Mouse (Mus musculus): ENCODE data around the gene Zbtb9. TPM values are rescaled to one million over a fixed set of nuclear protein-coding genes. Genes with fewer than 3 reads are reported as not detected.
A peak's percentile ranks its signal among the peaks of the same experiment; 100 is the strongest.
"Not testable (repeated sequence)": the region's sequence is repeated elsewhere in the genome, so short reads cannot be mapped to it uniquely, and the experiment has no call there.

Zbtb9 gene
- total RNA-seq (2014; rRNA removed): 21.4 and 22.7 TPM in 2 replicates
- 6.6 and 7.8 TPM in 2 replicates for polyA plus RNA-seq (2015; fragmentation: Nextera tagmentation; extraction: Ambion mirVana)

GRCm38 (mm10) chr17:26972703-26973574, at the start of gene Zbtb9:
Gene Zbtb9 (plus strand): TSS chr17:26973167.
- Histone ChIP-seq H3K36me3 (ENCODE audit: insufficient read depth, low read length) (peaks cover 26% of the 10 kb centered on the region), H3K4me3 (ENCODE audit: low read length) (peak within 1 kb of the TSS; percentile 81), H3K4me2 (ENCODE audit: low read depth, low read length) (peak within 1 kb of the TSS; percentile 95), H3K9me3 (ENCODE audit: low read length) (no peaks in the 10 kb centered on the region), H3K27me3 (ENCODE audit: insufficient read depth, low read length) (no peaks in the 10 kb centered on the region), H3K9ac (replicated peaks; ENCODE audit: low read length) (peak within 1 kb of the TSS; percentile 75), H3K27ac (peak within 1 kb of the TSS; percentile 80), H3K4me1 (ENCODE audit: insufficient read depth, low read length) (peaks cover 8% of the 10 kb centered on the region)
- DNase-seq (ENCODE audit: low spot score) (peak; percentile 98), ATAC-seq (peak; percentile 98)
- under 1% methylated on average over 75 of the region's 75 CpGs for WGBS
- no peak for TF ChIP-seq CTCF (IDR thresholded peaks at IDR 0.05; ENCODE audit: low read depth)

DNA sequence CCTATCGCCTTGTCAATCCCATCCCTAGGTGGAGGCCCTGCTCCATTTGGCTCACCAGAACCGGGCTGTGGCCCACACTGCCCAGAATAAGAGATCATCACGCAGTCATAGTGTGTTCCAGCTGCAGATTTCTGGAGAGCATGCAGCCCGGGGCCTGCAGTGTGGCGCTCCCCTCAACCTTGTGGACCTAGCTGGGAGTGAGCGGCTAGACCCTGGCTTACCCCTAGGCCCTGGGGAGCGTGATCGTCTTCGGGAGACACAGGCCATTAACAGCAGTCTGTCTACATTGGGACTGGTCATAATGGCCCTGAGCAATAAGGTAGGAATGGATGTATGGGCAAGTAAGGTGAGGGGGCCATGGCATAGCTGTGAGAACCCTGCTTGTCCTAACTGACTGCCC, 47.6 kb upstream of the Zbtb9 start:
- H3K9ac ChIP-seq (replicated peaks; ENCODE audit: low read length); H3K4me2 ChIP-seq (ENCODE audit: low read depth, low read length); H3K27ac ChIP-seq; H3K27me3 ChIP-seq (ENCODE audit: insufficient read depth, low read length); ATAC-seq; DNase-seq (ENCODE audit: low spot score); H3K4me3 ChIP-seq (ENCODE audit: low read length); H3K9me3 ChIP-seq (ENCODE audit: low read length); H3K4me1 ChIP-seq (ENCODE audit: insufficient read depth, low read length); H3K36me3 ChIP-seq (ENCODE audit: insufficient read depth, low read length): not testable (repeated sequence)
- 95% methylated on average over 9 of the region's 9 CpGs for WGBS

DNA sequence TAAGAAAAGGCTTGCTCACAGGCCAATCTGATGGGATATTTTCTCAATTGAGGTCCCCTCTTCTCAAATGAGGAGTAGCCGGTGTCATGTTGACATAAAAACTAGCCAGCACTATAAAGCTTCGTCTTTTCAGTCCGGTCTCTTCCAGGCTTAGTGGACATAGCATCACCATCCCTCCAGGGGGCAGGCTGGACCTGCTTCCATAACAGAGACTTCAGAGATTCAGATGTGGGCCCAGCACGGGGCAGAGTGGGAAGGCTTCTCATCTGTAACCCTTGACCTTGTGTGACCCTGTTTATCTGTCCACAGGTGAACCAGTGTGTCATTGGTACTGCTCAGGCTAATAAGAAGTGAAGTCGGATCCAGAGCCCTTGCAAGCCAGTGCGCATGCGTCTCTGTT, 41.2 kb upstream of the Zbtb9 start:
- ATAC-seq: 0 out of 2 replicates have a peak, but pooled peaks have one; percentile 11
- TF ChIP-seq CTCF (IDR thresholded peaks at IDR 0.05; ENCODE audit: low read depth): peak; percentile 58
- not testable (repeated sequence) for H3K4me3 ChIP-seq (ENCODE audit: low read length); H3K4me2 ChIP-seq (ENCODE audit: low read depth, low read length); H3K9ac ChIP-seq (replicated peaks; ENCODE audit: low read length); H3K4me1 ChIP-seq (ENCODE audit: insufficient read depth, low read length); H3K36me3 ChIP-seq (ENCODE audit: insufficient read depth, low read length); H3K9me3 ChIP-seq (ENCODE audit: low read length); H3K27me3 ChIP-seq (ENCODE audit: insufficient read depth, low read length)
- DNase-seq (ENCODE audit: low spot score): peak; percentile 56
- peak overlapping the region; percentile 78; the same call in 1 of the 2 replicates for H3K27ac ChIP-seq
- 69% methylated on average over 7 of the region's 7 CpGs for WGBS

- H3K36me3 ChIP-seq (ENCODE audit: insufficient read depth, low read length): peaks cover 4% of the 10 kb centered on the region
- peak within 1 kb of the TSS; percentile 72 for H3K4me3 ChIP-seq (ENCODE audit: low read length)
- DNase-seq (ENCODE audit: low spot score) (peak; percentile 94), ATAC-seq (peak; percentile 88)
- WGBS: 0% methylated on average over 35 of the region's 43 CpGs
- H3K27me3 ChIP-seq (ENCODE audit: insufficient read depth, low read length): no peaks in the 10 kb centered on the region
- H3K27ac ChIP-seq: peak within 1 kb of the TSS; percentile 78
- H3K4me2 ChIP-seq (ENCODE audit: low read depth, low read length): peak within 1 kb of the TSS; percentile 80
- H3K9ac ChIP-seq (replicated peaks; ENCODE audit: low read length): peak within 1 kb of the TSS; percentile 82
- H3K9me3 ChIP-seq (ENCODE audit: low read length): no peaks in the 10 kb centered on the region
- no peak for TF ChIP-seq CTCF (IDR thresholded peaks at IDR 0.05; ENCODE audit: low read depth)
- peaks cover 12% of the 10 kb centered on the region; the same call in 1 of the 2 replicates for H3K4me1 ChIP-seq (ENCODE audit: insufficient read depth, low read length)
These were observed 40.0 kb upstream of the Zbtb9 start, which contains the start of gene Phf1 for GRCm38 (mm10) chr17:26932839-26933398. Gene Phf1 (plus strand): TSS chr17:26933052.

DNA sequence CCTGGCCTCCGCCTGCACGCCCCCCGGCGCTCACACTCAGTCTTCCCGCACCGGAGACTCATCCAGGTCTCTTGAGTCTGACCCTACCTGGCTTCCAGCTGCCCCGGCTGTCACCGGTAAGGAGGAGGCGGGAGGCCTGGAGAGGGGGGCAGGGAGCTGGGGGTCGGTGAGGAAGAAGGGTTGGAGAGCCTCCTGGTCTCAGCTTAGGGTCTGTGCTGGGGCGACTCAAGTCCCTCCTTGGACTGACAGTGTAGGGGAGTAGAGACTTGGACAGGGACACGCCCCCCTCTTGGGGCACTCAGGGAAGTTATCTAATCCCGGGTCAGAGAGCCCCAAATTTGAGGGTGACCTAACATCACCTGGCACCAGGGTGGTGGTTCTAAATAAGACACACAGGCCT, 39.5 kb upstream of the Zbtb9 start:
- Histone ChIP-seq H3K4me2 (ENCODE audit: low read depth, low read length) (peak overlapping the region; percentile 80), H3K4me1 (ENCODE audit: insufficient read depth, low read length) (peaks cover 17% of the 10 kb centered on the region; the same call in 1 of the 2 replicates), H3K27ac (peak overlapping the region; percentile 78), H3K27me3 (ENCODE audit: insufficient read depth, low read length) (no peaks in the 10 kb centered on the region), H3K9me3 (ENCODE audit: low read length) (no peaks in the 10 kb centered on the region), H3K9ac (replicated peaks; ENCODE audit: low read length) (peak overlapping the region; percentile 82), H3K36me3 (ENCODE audit: insufficient read depth, low read length) (peaks cover 4% of the 10 kb centered on the region), H3K4me3 (ENCODE audit: low read length) (peak overlapping the region; percentile 72)
- ATAC-seq (peak; percentile 39), DNase-seq (ENCODE audit: low spot score) (no peak)
- TF ChIP-seq CTCF (IDR thresholded peaks at IDR 0.05; ENCODE audit: low read depth): no peak
- 11% methylated on average over 13 of the region's 13 CpGs for WGBS

GRCm38 (mm10) chr17:26933885-26934827, 38.8 kb upstream of the Zbtb9 start:
- Histone ChIP-seq H3K27me3 (ENCODE audit: insufficient read depth, low read length) (no peaks in the 10 kb centered on the region), H3K4me1 (ENCODE audit: insufficient read depth, low read length) (peaks cover 21% of the 10 kb centered on the region; the same call in 1 of the 2 replicates), H3K27ac (no peak overlapping the region), H3K9ac (replicated peaks; ENCODE audit: low read length) (peak overlapping the region; percentile 82), H3K4me2 (ENCODE audit: low read depth, low read length) (peak overlapping the region; percentile 80), H3K9me3 (ENCODE audit: low read length) (no peaks in the 10 kb centered on the region), H3K36me3 (ENCODE audit: insufficient read depth, low read length) (peaks cover 4% of the 10 kb centered on the region), H3K4me3 (ENCODE audit: low read length) (peak overlapping the region; percentile 72)
- WGBS: 80% methylated on average over 16 of the region's 16 CpGs
- no peak for ATAC-seq
- DNase-seq (ENCODE audit: low spot score): no peak
- TF ChIP-seq CTCF (IDR thresholded peaks at IDR 0.05; ENCODE audit: low read depth): no peak
